Mouse (Mus musculus) brain, embryonic 14.5 days (tissue): ENCODE results near the gene Mettl26.

Experiments
- CTCF ChIP-seq: fragments of 200-500 bp; IDR thresholded peaks from 2 replicates; pipeline ENCODE4 v1.5.1; 2012; ENCODE audit warnings: inconsistent platforms, mild to moderate bottlenecking, moderate library complexity, borderline replicate concordance; ENCODE audit not compliant: insufficient read depth, insufficient read length; ENCODE audit errors: extremely low read depth
- POLR2A ChIP-seq: fragments of 200-500 bp; IDR thresholded peaks from 2 replicates; pipeline ENCODE4 v1.6.1; 2012; ENCODE audit warnings: mild to moderate bottlenecking, inconsistent platforms, borderline replicate concordance; ENCODE audit not compliant: poor library complexity, insufficient read depth, insufficient read length, severe bottlenecking; ENCODE audit errors: extremely low read depth

- TF ChIP-seq CTCF: no peak; the same call in 1 of the 2 replicates
- TF ChIP-seq POLR2A: no peak
These were observed at the start of gene Mettl26 for GRCm38 (mm10) chr17:25874721-25875170.
